Mouse (Mus musculus) lung, embryonic 16.5 days (tissue): Measurements from ENCODE around the gene Gm9803. TPM values are rescaled to one million over a fixed set of nuclear protein-coding genes. Genes with fewer than 3 reads are reported as not detected.

Experiments
- ATAC-seq: fragments of 200-750 bp; cut with Nextera tagmentation; 2 replicates; pipeline ENCODE4 v1.8.0; 2017; ENCODE audit warnings: low read depth, mild to moderate bottlenecking, moderate library complexity
- H3K27ac ChIP-seq: fragments of 300-500 bp; sonication (generic); 2 replicates; pipeline ENCODE4 v1.5.1; 2014; ENCODE audit warnings: mild to moderate bottlenecking, control low read depth, low read length
- H3K27me3 ChIP-seq: fragments of 300-500 bp; sonication (generic); 2 replicates; pipeline ENCODE4 v1.6.1; 2014; ENCODE audit warnings: low read depth, low read length, mixed read lengths; ENCODE audit not compliant: control insufficient read depth, insufficient read depth
- H3K36me3 ChIP-seq: fragments of 300-500 bp; sonication (generic); 2 replicates; pipeline ENCODE4 v1.6.1; 2014; ENCODE audit warnings: low read length; ENCODE audit not compliant: control insufficient read depth, insufficient read depth
- H3K4me1 ChIP-seq: fragments of 300-500 bp; sonication (generic); replicated peaks from 2 replicates; pipeline ENCODE4 v1.6.1; 2014; ENCODE audit warnings: low read length, mixed read lengths; ENCODE audit not compliant: control insufficient read depth, insufficient read depth
- H3K4me2 ChIP-seq: fragments of 300-500 bp; sonication (generic); 2 replicates; pipeline ENCODE4 v1.6.1; 2014; ENCODE audit warnings: low read depth, low read length, control low read depth
- H3K4me3 ChIP-seq: fragments of 300-500 bp; sonication (generic); 2 replicates; pipeline ENCODE4 v1.5.1; 2014; ENCODE audit warnings: mild to moderate bottlenecking, low read length, control low read depth
- H3K9ac ChIP-seq: fragments of 300-500 bp; sonication (generic); 2 replicates; pipeline ENCODE4 v1.6.1; 2014; ENCODE audit warnings: low read length, control low read depth
- H3K9me3 ChIP-seq: fragments of 300-500 bp; sonication (generic); 2 replicates; pipeline ENCODE4 v1.6.1; 2016; ENCODE audit warnings: low read length; ENCODE audit not compliant: control insufficient read depth
- WGBS: fragments of 180-500 bp; shearing (Covaris S2); extraction: QIAGEN DNeasy Blood & Tissue Kit; methylation state at CpG from one replicate; pipeline ENCODE4 v1.1.7; 2014; 5-methylcytosine and 5-hydroxymethylcytosine counted together
- polyA plus RNA-seq: library from polyadenylated mRNA; unstranded; fragments of >200 nt; fragmentation: Nextera tagmentation; extraction: Ambion mirVana; gene quantifications from 2 replicates; pipeline ENCODE4 v1.2.1, GENCODE M21; 2015

The Gm9803 gene
- polyA plus RNA-seq, 1 experiment from 2014 or later, result 12.5 TPM

DNA sequence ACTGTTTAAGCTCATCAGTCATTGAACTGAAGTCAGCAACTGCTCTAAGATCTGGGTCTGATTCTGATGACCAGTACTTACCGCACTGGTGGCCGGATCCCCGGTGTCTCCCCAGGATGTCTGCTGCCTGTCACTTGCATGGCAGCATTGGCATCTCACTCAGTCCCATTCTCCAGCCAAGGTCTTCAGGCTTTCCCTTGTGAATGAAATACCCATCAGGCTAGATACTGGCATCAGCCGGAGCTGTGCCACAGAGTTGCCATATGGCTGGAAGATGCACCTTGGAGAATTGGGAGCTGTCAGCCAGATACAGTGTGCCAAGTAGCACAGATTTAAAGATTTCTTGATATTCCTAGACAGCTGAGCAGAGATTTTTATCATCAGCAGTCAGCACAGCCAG, 21.3 kb upstream of the Gm9803 start:
- Histone ChIP-seq H3K4me3 (no peak overlapping the region), H3K36me3 (peaks cover 13% of the 10 kb centered on the region), H3K9me3 (no peaks in the 10 kb centered on the region), H3K27me3 (no peaks in the 10 kb centered on the region), H3K4me1 (no peaks in the 10 kb centered on the region), H3K9ac (no peak overlapping the region), H3K27ac (no peak overlapping the region), H3K4me2 (no peak overlapping the region)
- WGBS, result 92% methylated on average over 4 of the region's 4 CpGs
- ATAC-seq, result no peak

DNA sequence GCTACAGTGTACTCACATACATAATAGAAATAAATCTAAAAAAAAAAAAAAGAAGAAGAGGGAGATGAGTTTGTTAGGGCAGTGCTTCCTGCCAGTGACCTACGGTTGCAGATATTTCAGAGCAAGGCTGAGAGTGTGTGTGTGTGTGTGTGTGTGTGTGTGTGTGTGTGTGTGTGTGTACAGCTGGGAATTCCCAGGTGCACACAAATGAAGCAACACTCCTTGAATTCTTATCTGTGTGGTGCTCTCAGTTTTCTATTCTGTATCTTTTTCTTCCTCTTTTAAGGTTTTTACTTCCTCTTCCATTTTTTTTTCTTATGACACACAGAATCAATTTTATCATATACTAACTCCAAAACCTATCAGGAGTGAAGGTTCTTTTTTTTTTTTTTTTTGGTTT, 19.6 kb upstream of the Gm9803 start:
- 50% methylated on average over 1 of the region's 1 CpGs for WGBS
- ATAC-seq, result no peak
- no peaks in the 10 kb centered on the region for H3K27me3 ChIP-seq

DNA sequence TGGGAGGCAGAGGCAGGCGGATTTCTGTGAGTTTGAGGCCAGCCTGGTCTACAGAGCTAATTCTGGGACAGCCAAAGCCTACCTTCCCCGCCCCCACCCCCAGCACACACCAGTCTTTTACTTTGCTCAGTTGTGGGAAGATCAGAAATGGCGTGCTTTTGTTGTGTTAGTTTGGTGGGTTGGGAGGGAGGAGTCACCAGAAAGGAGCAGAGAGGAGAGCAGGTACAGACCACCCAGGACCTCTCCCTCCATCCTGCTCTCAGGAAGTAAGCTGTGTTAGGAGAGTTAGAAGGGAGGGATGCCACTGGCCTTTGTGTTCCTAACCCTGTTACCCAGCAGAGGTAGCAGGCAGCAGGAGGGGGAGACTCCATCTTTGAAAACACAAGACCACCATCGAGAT, 16.8 kb upstream of the Gm9803 start:
- H3K27me3 ChIP-seq, result no peaks in the 10 kb centered on the region
- no peak overlapping the region for H3K9ac ChIP-seq
- H3K4me1 ChIP-seq, result no peaks in the 10 kb centered on the region
- H3K36me3 ChIP-seq, result peaks cover 24% of the 10 kb centered on the region
- H3K9me3 ChIP-seq, result no peaks in the 10 kb centered on the region
- ATAC-seq, result no peak
- WGBS, result 69% methylated on average over 4 of the region's 4 CpGs
- H3K4me3 ChIP-seq, result no peak overlapping the region
- H3K27ac ChIP-seq, result no peak overlapping the region
- H3K4me2 ChIP-seq, result no peak overlapping the region

More for the DNA sequence above, 19.6 kb upstream of the Gm9803 start:
- Histone ChIP-seq H3K9me3 (no peaks in the 10 kb centered on the region), H3K9ac (no peak overlapping the region), H3K27ac (no peak overlapping the region), H3K4me2 (no peak overlapping the region), H3K4me3 (no peak overlapping the region), H3K36me3 (peaks cover 5% of the 10 kb centered on the region), H3K4me1 (no peaks in the 10 kb centered on the region)

DNA sequence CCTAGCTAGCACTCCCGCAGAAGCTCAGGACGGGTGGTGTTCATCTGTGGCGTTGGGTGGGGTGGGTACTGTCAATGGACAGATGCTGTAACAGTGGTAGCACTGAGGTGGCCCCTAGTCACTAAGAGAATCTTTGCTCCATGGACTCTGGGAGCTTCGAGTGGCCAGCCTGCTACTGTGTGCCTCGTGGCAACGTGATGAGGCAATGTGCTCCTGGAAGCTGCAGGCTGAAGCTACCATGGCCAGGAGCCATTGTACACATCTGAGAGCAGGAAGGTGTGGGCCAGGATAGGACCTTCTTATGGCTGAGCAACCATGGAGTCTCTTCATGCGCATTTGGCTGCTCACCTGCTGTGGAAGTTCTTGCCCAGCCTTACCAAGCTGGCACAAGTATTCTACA, 14.7 kb upstream of the Gm9803 start:
- no peaks in the 10 kb centered on the region for H3K27me3 ChIP-seq
- no peaks in the 10 kb centered on the region for H3K9me3 ChIP-seq
- H3K4me1 ChIP-seq, result no peaks in the 10 kb centered on the region
- H3K4me3 ChIP-seq, result no peak overlapping the region
- WGBS, result 91% methylated on average over 7 of the region's 7 CpGs
- no peak overlapping the region for H3K4me2 ChIP-seq
- no peak for ATAC-seq
- no peak overlapping the region for H3K27ac ChIP-seq
- H3K9ac ChIP-seq, result no peak overlapping the region
- H3K36me3 ChIP-seq, result peaks cover 34% of the 10 kb centered on the region

DNA sequence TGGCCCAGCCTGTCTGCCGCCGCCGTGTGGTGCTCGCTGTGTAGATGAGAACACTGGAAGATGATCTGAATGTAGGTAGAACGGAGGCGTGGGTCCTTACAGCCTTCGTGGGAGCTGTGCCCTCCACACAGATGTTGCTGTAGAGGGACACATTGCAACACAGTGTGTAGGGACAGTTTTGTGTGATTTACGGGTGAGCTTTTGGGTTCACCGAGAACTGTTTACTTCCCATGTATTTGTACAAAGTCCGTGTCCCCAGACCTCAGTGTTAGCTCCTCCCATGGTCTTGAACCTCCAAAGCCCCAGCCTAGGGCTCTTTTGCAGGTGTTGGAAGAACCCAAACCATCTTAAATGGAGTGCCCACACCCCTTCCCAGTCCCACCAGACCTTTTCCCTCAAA, 10.9 kb upstream of the Gm9803 start:
- 85% methylated on average over 10 of the region's 10 CpGs for WGBS
- H3K36me3 ChIP-seq, result peaks cover 32% of the 10 kb centered on the region
- no peaks in the 10 kb centered on the region for H3K27me3 ChIP-seq
- H3K4me3 ChIP-seq, result no peak overlapping the region
- H3K9ac ChIP-seq, result no peak overlapping the region
- no peak overlapping the region for H3K27ac ChIP-seq
- H3K4me2 ChIP-seq, result no peak overlapping the region
- ATAC-seq, result no peak
- H3K9me3 ChIP-seq, result no peaks in the 10 kb centered on the region
- 0 out of 2 replicates have a peak, but pooled peaks cover 7% of the 10 kb centered on the region for H3K4me1 ChIP-seq

DNA sequence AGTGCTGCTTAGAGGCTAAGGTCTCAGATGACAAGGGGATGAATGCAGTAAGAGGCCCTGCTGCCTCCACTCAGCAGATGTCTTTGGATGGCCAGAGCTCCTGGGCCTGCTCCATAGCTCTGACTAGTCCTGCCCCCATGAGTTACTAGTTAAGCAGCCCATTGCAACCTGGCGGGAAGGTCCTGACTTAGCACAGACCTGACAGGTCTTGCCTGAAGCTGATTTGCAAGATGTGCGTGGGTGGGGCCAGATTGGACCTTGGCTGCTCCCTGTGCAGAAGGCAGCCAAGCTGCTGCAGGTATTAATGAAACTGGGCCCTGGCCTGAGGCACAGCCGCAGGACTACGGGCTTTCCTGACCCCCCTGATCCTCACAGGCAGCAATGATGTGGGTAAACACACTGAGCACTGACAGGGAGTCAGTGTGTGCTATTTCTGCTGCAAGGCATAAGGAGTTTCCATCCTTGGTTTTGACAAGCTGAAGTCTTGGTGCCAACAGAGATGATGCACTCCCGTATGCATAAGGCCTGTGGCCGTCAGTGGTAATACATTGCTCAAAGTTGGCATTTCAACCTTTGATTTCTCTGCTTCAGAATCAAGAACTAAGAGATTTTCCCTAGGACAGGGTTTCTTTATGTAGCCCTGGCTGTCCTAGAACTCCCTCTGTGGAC, 6.8 kb upstream of the Gm9803 start:
- no peak overlapping the region for H3K9ac ChIP-seq
- 63% methylated on average over 6 of the region's 6 CpGs for WGBS
- ATAC-seq, result no peak

DNA sequence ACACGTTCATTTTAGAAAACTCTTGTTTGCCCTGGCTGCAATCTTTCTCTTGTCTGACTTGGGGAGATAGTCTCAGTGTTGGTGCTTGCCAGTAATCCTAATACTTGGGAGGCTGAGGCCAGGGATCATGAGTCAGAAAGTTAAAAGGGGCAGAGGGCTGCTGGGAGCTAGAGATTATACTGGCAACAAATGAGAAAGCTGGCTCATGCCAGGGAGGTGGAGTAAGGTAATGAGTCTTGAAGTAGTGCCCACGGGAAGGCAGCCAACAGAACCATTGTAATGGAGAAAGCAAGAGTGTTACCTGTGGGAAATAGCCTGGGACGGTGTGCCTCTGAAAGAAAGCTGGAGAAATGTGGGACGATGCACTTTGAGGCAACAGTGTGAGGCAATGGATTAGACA, 6.0 kb upstream of the Gm9803 start:
- WGBS, result 31% methylated on average over 4 of the region's 4 CpGs
- Histone ChIP-seq H3K27me3 (no peaks in the 10 kb centered on the region), H3K4me1 (0 out of 2 replicates have a peak, but pooled peaks cover 13% of the 10 kb centered on the region), H3K9ac (no peak overlapping the region), H3K9me3 (no peaks in the 10 kb centered on the region), H3K36me3 (0 out of 2 replicates have a peak, but pooled peaks cover 8% of the 10 kb centered on the region), H3K4me3 (no peak overlapping the region), H3K27ac (peak overlapping the region; percentile 30), H3K4me2 (peak overlapping the region; percentile 33; the same call in 1 of the 2 replicates)
- peak; percentile 62 for ATAC-seq

More for the DNA sequence above, 6.8 kb upstream of the Gm9803 start:
- 0 out of 2 replicates have a peak, but pooled peaks cover 13% of the 10 kb centered on the region for H3K4me1 ChIP-seq
- 0 out of 2 replicates have a peak, but pooled peaks cover 10% of the 10 kb centered on the region for H3K36me3 ChIP-seq
- H3K4me2 ChIP-seq, result no peak overlapping the region
- no peaks in the 10 kb centered on the region for H3K9me3 ChIP-seq
- no peak overlapping the region for H3K4me3 ChIP-seq
- peak overlapping the region; percentile 30 for H3K27ac ChIP-seq
- no peaks in the 10 kb centered on the region for H3K27me3 ChIP-seq

DNA sequence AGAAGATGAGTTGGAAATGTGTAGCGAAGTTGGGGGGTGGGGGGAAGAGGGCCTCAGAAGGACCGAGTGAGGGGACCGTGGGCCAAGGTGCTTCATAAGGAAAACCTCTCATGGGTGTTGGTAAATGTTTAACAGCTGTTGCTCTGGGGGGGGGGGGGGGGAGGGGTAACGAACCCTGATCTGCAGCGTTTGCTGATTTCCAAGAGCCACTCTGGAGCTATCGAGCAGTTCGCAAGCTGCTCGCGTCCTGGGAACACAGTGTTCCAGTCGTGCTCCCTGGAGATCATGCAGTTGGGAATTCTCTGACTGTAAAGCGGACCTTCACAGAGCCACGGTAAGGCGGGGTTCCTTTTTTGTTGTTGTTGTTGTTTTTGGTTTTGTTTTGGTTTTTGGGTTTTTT, 5.5 kb upstream of the Gm9803 start:
- H3K27ac ChIP-seq, result peak overlapping the region; percentile 39; the same call in 1 of the 2 replicates
- no peaks in the 10 kb centered on the region for H3K27me3 ChIP-seq
- H3K9me3 ChIP-seq, result no peaks in the 10 kb centered on the region
- peak; percentile 87 for ATAC-seq
- H3K36me3 ChIP-seq, result 0 out of 2 replicates have a peak, but pooled peaks cover 4% of the 10 kb centered on the region
- WGBS, result 31% methylated on average over 13 of the region's 13 CpGs
- H3K4me1 ChIP-seq, result 0 out of 2 replicates have a peak, but pooled peaks cover 13% of the 10 kb centered on the region
- no peak overlapping the region for H3K9ac ChIP-seq
- H3K4me3 ChIP-seq, result peak overlapping the region; percentile 15; the same call in 1 of the 2 replicates
- peak overlapping the region; percentile 33 for H3K4me2 ChIP-seq

DNA sequence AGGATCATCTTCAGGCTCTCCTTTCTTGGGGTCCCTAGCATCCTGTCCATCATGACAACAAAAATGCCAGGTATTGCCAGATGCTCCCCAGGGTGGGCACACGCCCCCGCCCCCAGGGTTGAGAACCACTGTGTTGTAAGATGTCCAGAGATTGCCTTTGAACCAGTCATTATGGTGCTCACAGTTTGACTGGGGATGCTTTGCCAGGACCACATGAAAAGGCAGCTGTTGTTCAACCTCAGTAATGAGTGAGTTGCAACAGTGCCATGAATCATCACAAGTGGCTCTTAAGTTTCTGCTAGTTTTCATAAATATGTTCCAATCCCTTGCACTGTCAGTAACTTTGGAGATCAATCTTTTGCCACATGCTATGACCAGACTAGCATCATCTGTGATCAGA, 3.9 kb upstream of the Gm9803 start:
- Histone ChIP-seq H3K9ac (no peak overlapping the region), H3K27ac (no peak overlapping the region), H3K4me2 (no peak overlapping the region), H3K4me3 (no peak overlapping the region), H3K4me1 (0 out of 2 replicates have a peak, but pooled peaks cover 13% of the 10 kb centered on the region), H3K9me3 (no peaks in the 10 kb centered on the region), H3K36me3 (no peaks in the 10 kb centered on the region), H3K27me3 (no peaks in the 10 kb centered on the region)
- WGBS, result 93% methylated on average over 2 of the region's 2 CpGs
- no peak for ATAC-seq
